22 mouse cellular contexts compared by ENCODE assay signal in genomic region chr16:13474956-13475355, GRCm38 (mm10).
DNase-seq lines count a peak whose midpoint lies in the region; TF ChIP-seq lines count a peak whose summit lies in the region.
"Had no signal": no experiment of that assay in that cellular context is flagged by ENCODE, and none has a peak within 500 bp of the region (broad histone marks: within the 10 kb centered on the region; RNA-seq: fewer than 3 reads in every experiment).

No protein-coding gene starts in this region.

- no peaks in the 10 kb centered on the region for H3K27me3 ChIP-seq in limb, embryonic 10.5 days (ENCODE audit: low read depth, poor library complexity, severe bottlenecking)
- H3K27me3 ChIP-seq: CH12.LX; embryonic facial prominence, embryonic 13.5 days; embryonic facial prominence, embryonic 15.5 days; forebrain, embryonic 13.5 days had no signal

- no peak for TF ChIP-seq CTCF in embryonic fibroblast, embryonic 13.5 days (IDR thresholded peaks at IDR 0.05; ENCODE audit: borderline replicate concordance, insufficient read depth, low read length)

- no peaks in the 10 kb centered on the region for H3K9me3 ChIP-seq in limb, embryonic 10.5 days (replicated peaks)
- H3K9me3 ChIP-seq: embryonic facial prominence, embryonic 13.5 days; embryonic facial prominence, embryonic 15.5 days; forebrain, embryonic 13.5 days; forebrain, embryonic 15.5 days had no signal

- no peak for TF ChIP-seq POLR2A in embryonic fibroblast, embryonic 13.5 days (IDR thresholded peaks at IDR 0.05; ENCODE audit: low read depth, low read length)

- H3K27ac ChIP-seq in embryonic fibroblast, embryonic 13.5 days (ENCODE audit: insufficient read depth, low read length): peak overlapping the region; percentile 11; the same call in 1 of the 2 replicates
- H3K27ac ChIP-seq in limb, embryonic 10.5 days: no peak overlapping the region
- H3K27ac ChIP-seq: embryonic facial prominence, embryonic 13.5 days; embryonic facial prominence, embryonic 15.5 days; forebrain, embryonic 13.5 days; forebrain, embryonic 15.5 days had no signal

- 90% methylated on average over 3 of the region's 3 CpGs for WGBS in limb, embryonic 10.5 days

- DNase-seq in ES-CJ7 (ENCODE audit: low read depth, low spot score) (peak; percentile 52), ZHBTc4 (ENCODE audit: low read depth, low spot score) (peak; percentile 62)
- no peak for DNase-seq in adrenal gland, postnatal 10 days
- DNase-seq in limb, embryonic 10.5 days (ENCODE audit: low spot score): no peak
- DNase-seq: adrenal gland, adult 2 months; adrenal gland, postnatal 14 days; adrenal gland, postnatal 36 days; B cell, adult 2 months; cerebellum, adult 11 months; cerebellum, adult 18-20 months; cerebellum, adult 8-10 months; cerebellum, adult 9-11 months; cerebellum, postnatal 14 days; cerebellum, postnatal 36 days; embryo, embryonic 11 days; forebrain, postnatal 0 days had no signal

- peaks cover 5% of the 10 kb centered on the region for H3K4me1 ChIP-seq in embryonic fibroblast, embryonic 13.5 days (ENCODE audit: control insufficient read depth, insufficient read depth, low read length)
- H3K4me1 ChIP-seq in limb, embryonic 10.5 days: no peaks in the 10 kb centered on the region
- H3K4me1 ChIP-seq: embryonic facial prominence, embryonic 13.5 days; embryonic facial prominence, embryonic 15.5 days; forebrain, embryonic 13.5 days; forebrain, embryonic 15.5 days had no signal

- no peaks in the 10 kb centered on the region for H3K36me3 ChIP-seq in limb, embryonic 10.5 days
- H3K36me3 ChIP-seq: embryonic facial prominence, embryonic 13.5 days; embryonic facial prominence, embryonic 15.5 days; forebrain, embryonic 15.5 days had no signal

- no peak overlapping the region for H3K4me3 ChIP-seq in embryonic fibroblast, embryonic 13.5 days (ENCODE audit: insufficient read depth, low read length)
- H3K4me3 ChIP-seq in limb, embryonic 10.5 days: no peak overlapping the region
- H3K4me3 ChIP-seq: embryonic facial prominence, embryonic 13.5 days; embryonic facial prominence, embryonic 15.5 days; forebrain, embryonic 13.5 days; forebrain, embryonic 15.5 days had no signal

Comparison
In these comparisons a context has a peak if more than half of its experiments do, and no peak if none do; other contexts are left out.
1. DNase-seq: peak in ES-CJ7 (single experiment) and ZHBTc4 (single experiment); none in adrenal gland, postnatal 10 days (single experiment) and limb, embryonic 10.5 days (single experiment).